Mouse (Mus musculus): Measurements from ENCODE around the gene Bri3bp.
A peak's percentile ranks its signal among the peaks of the same experiment; 100 is the strongest.
"Not testable (repeated sequence)": the region's sequence is repeated elsewhere in the genome, so short reads cannot be mapped to it uniquely, and the experiment has no call there.

Gene Bri3bp

GRCm38 (mm10) chr5:125409348-125410090 lies 31.8 kb upstream of the Bri3bp start:
- peak in 1 of 2 experiments; percentile 52 for DNase-seq (ENCODE audit: low spot score in 2 of 2)

DNA sequence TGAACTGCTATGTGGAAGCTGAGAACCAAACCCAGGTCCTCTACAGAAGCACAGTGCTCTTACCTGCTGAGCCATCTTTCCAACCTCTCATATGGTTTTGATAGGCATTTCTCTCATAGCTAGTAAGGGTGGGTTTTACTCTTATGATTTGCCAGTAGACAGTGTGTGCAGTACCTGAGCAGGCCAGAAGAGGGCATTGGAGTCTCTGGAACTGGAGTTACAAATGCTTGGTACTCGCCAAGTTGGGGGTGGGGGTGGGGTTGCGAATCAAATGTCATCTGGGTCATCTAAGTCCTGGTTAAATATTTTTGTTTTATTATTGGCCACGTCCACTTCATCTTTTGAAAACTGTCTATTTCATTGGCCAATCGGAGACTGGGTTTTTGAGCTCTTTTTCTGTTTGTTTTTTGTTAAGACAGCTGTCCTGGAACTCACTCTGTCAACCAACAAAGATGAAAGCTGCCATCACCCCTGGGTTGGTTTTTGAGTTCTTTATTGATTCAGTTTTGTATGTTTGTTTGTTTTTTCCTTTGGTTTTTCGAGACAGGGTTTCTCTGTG lies 29.3 kb upstream of the Bri3bp start:
- DNase-seq (ENCODE audit: low spot score in 2 of 2), result peak in 1 of 2 experiments; percentile 64

- DNase-seq (ENCODE audit: low spot score in 2 of 2), result not testable (repeated sequence)
Measured at GRCm38 (mm10) chr5:125412536-125412935, 28.8 kb upstream of the Bri3bp start.

DNA sequence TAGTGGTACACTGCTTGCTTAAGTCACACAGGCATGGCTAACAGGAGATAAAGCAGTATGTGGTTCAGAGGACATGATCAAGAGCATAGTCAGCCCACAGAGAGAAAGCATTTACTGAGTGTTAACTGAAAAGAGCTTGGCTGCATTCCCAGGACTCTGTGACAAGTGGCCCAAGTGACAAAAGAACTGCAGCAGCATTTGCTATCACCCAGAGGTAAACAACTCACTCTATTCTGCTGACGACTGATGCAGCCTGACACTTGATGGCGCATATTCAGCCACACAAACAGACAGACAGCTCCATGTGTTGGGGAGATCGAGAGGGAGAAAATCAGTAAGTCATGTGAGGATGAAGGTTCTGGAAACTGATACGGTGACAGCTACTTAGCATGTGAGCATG lies 27.6 kb upstream of the Bri3bp start:
- DNase-seq (ENCODE audit: low spot score in 2 of 2), result no peak

- DNase-seq (ENCODE audit: low spot score in 2 of 2), result no peak
Measured at GRCm38 (mm10) chr5:125416183-125416582, 25.2 kb upstream of the Bri3bp start.

DNA sequence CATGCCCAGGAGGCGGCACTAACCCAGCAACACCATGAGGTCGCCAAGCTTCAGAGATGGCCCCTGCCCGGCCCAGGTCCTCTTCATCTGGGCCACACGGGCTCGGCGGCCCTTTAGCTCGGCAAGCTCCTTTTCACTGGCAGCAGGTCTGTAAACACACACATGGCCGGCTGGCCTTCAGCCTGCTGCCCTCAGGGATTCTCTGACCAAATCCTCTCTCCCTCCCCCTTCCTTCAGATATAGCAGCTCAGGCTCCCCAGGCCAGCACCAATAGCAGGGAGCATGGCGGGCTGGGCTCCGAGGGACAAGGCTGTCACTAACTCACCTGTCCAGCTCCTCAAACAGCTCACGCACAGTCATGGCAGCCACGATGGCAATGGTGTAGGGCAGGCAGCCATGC lies 22.7 kb upstream of the Bri3bp start:
- no peak for DNase-seq (ENCODE audit: low spot score in 2 of 2)

DNA sequence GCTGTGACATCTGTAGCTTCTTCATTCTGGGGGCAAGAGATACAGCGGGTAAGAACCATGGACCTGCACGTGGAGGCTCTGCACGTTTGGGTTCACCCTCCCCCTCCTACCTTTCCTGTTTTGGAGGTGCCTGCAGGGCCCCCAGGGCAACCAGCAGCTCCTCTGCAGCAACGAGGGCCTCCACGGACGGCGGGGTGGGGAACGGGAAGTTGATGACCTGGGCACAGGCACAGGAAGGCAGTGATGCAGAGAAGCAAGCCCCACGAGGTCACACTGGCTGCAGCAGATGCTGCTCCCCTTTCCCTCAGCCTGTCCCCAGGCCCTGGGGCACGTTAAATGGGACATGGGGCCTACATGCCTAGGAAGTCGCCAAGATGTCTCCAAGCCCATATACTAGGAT lies 22.2 kb upstream of the Bri3bp start:
- no peak for DNase-seq (ENCODE audit: low spot score in 2 of 2)

GRCm38 (mm10) chr5:125425698-125426276 lies 15.6 kb upstream of the Bri3bp start:
- DNase-seq (ENCODE audit: low spot score in 2 of 2), result no peak

GRCm38 (mm10) chr5:125426343-125426742 lies 15.0 kb upstream of the Bri3bp start:
- no peak for DNase-seq (ENCODE audit: low spot score in 2 of 2)

GRCm38 (mm10) chr5:125432324-125432723 lies 9.0 kb upstream of the Bri3bp start:
- DNase-seq (ENCODE audit: low spot score in 2 of 2), result not testable (repeated sequence)

DNA sequence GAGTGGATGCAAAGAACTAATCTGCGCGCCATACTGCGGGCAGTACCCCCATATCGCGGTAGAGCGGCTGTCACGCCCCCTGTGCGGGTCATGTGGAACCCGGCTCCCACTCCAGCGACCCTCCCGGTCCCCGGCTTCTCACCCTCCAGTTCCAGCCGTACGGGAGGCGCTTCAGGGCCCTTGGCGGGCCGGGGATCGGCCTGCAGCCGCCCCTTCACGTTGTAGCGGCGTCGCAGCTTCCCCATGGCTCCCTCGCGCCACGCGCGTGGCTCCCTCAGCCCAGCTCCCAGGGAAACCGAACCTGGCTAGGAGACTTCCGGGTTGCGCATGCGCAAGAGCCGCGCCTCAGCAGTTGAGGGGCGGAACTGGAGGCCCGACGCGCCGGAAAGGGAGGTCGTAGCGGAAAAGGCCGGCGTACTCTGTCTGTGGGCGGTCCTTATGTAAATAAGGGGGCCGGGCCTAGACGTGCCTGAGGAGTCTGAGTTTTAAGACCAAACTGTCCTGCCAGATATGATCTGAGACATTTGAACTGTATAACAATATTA lies 7.5 kb upstream of the Bri3bp start, which contains the start of gene Dhx37:
Gene Dhx37 (minus strand): TSS at position 329 of the 545 bp plus-strand sequence.
- DNase-seq (ENCODE audit: low spot score in 2 of 2), result peak; percentile 86 to 90

DNA sequence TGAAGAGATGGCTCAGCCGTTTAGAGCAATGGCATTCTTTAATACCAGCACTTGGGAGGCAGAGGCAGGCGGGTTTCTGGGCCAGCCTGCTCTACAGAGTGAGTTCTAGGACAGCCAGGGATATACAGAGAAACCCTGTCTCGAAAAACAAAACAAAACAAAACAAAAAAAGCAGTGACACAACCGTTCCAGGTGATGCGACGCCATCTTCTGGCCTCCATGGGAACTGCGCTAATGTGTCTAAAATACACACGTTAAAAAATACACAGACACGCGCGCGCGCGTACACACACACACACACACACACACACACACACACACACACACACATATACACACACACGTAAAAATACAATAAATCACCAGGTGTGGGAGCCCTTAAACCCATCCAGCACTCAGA lies 7.0 kb upstream of the Bri3bp start:
- not testable (repeated sequence) for DNase-seq (ENCODE audit: low spot score in 2 of 2)

DNA sequence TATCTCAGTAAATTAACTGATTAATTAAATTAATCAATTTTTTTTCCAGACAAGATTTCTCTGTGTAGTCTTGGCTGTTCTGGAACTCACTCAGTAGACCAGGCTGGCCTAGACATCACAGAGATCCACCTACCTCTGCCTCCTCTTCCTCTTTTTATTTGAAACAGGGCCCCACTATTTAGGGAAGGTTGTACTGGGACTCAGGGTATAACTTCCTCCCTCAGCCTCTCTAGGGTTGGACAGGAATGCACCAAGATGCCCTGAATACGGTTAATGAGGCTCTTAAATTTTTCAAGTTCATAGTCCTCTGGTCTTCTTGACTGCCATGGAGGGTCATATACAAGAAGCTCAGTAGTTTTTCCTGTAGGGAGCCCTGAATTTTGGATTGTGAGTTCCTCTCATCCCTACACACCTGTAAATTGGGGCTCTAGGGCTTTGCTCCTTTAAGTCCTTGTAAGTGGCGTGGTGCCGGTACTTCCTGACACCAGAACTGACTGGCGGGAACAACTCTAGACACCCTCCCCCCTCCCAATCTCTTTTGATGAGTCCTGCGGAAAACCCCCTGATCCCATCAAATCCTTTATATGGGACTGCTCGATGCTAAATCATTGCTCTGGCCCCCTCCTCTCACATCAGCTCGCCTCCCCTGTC lies 660 bp upstream of the Bri3bp start:
- no peak for DNase-seq (ENCODE audit: low spot score in 2 of 2)

DNA sequence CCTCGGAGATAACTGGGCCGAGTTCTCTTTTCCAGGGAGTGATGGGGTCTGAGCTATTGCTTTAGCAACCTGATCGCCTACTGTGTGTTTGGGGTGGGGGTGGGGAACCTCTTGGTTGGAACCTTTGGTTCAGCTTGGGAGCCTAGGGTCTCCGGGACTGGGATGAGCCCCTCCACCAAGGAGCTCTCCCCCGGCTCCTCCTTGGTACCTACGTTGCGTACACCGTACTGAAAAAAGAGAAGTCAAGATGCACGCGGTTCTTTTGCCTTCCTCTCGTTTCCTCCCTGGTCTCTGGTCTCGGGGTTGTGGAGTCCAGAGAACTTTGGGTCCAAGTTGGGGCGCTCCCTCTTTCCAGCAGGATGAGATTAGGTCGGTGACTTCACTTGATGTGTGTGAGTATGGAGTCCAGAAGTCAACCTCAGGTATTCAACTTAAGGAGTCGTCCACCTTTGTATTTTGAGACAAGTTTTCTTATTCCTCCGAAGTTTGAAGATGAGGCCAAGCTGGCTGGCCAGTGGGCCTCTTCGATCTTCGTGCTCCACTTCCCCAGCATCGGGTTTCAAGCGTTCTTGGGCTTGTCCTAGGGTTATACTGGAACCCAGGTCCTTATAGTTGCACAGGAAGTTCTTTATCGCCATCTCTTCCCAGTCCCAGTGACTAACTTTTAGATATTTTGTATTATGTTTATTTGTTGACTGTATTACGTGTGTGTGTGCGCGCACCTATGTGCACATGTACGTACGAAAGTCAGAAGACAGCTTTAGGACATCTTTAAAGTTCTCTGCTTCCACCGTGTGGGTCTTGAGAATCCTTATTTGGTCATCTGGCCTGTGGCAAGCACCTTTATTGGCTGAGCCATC lies 998 bp downstream of the Bri3bp start:
- DNase-seq (ENCODE audit: low spot score in 2 of 2), result no peak

DNA sequence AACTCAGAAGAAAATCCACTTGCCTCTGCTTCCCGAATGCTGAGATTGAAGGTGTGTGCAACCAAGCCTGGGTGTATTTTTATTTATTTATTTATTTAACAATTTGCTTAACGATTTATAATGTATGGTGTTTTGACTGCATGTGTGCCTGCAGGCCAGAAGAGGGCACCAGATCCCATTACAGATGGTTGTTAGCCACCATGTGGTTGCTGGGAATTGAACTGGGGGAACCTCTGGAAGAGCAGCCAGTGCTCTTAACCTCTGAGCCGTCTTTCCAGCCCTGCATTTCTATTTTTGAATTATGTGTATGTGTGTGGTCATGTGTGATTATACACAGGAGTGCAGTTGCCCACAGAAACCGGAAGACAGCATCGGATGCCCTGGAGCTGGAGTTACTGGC lies 2.0 kb downstream of the Bri3bp start:
- no peak for DNase-seq (ENCODE audit: low spot score in 2 of 2)

DNA sequence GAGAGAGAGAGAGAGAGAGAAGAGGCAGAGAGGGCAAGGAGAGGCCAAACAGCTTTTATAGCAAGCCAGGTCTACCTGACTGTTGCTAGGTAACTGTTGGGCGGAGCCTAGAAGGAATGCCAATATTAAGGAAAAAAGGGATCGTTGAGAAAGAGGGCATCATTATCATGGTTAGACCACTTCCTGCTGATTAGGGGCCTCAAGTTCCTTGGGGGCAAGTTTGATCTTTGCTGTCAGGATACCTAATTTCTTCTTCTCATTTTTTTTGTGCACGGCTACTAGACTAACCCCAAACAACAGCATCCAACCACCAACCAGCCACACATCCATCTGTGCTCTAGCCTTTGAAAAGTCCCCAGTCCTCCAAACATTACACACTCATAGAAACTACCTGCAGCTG lies 2.5 kb downstream of the Bri3bp start:
- no peak for DNase-seq (ENCODE audit: low spot score in 2 of 2)

DNA sequence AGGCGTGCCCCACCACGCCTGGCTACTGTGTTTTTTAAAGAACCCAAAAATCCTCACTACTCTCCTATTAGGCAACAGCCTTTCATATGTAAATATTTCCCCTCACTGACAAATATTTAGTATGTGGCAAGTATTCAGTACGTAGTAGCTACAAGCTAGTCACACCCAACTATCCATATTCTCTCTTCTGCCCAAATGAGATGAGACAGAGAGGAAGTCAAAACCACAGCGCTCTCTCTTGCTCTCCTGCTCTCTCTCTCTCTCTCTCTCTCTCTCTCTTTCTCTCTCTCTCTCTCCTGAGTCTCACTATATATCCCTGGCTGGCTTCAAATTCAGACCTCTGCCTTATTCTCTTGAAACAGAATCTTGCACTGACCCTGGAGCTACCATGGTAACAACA lies 3.2 kb downstream of the Bri3bp start:
- no peak for DNase-seq (ENCODE audit: low spot score in 2 of 2)

GRCm38 (mm10) chr5:125446344-125446743 lies 5.0 kb downstream of the Bri3bp start:
- DNase-seq (ENCODE audit: low spot score in 2 of 2), result no peak

DNA sequence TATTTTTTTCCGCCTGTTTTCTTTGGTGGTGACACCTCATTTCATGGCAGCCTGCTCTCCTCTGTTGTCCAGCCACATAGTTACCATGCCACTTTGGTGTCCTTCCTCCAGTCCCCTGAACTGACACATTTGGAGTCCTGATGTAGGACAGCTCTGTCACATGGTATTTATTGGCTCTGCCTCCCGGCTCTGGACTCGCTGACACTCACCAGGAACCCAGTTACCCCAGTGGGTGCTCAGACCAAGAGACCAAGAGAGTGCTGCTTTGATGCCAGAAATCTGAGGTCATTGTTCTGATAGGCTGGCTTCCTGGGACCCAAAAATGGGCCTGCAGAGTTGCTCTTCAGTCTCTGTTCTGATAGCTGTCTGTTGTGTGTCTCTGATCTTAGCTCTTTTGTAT lies 6.7 kb downstream of the Bri3bp start:
- DNase-seq (ENCODE audit: low spot score in 2 of 2), result no peak

- no peak for DNase-seq (ENCODE audit: low spot score in 2 of 2)
Measured at GRCm38 (mm10) chr5:125448631-125449030, 7.3 kb downstream of the Bri3bp start.

DNA sequence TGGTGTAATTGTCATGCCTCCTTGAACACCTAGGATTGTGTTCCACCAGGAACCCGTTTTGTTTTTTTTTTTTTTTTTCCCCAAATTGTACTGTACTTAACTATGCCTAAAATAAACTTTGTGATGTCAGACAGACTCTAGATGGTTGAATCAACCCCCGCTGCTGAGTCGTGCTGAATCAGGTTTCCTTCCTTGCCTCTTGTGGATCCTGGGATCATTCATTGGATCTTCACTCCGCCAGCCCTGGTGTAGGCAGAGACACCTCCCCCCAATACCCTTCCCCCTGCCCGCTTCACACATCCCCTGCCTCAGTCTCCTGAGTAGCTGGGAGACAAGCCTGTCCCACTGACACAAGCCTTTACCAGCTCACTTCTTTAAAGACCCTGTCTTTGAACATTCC lies 7.9 kb downstream of the Bri3bp start:
- no peak for DNase-seq (ENCODE audit: low spot score in 2 of 2)
